Mouse (Mus musculus): Measurements from ENCODE around the gene Sh2d1b1.

Gene Sh2d1b1

GRCm38 (mm10) chr1:170323001-170323400 lies 45.9 kb downstream of the Sh2d1b1 start:
- no peak for DNase-seq (ENCODE audit: inconsistent age in 2 of 2, low spot score in 1 of 2)

- no peak for DNase-seq (ENCODE audit: inconsistent age in 2 of 2, low spot score in 1 of 2)
Observed at GRCm38 (mm10) chr1:170324312-170324711, 47.2 kb downstream of the Sh2d1b1 start.

- DNase-seq (ENCODE audit: inconsistent age in 2 of 2, low spot score in 1 of 2), result no peak
Observed at GRCm38 (mm10) chr1:170325277-170325676, 48.2 kb downstream of the Sh2d1b1 start.

GRCm38 (mm10) chr1:170331926-170332325 lies 54.8 kb downstream of the Sh2d1b1 start:
- no peak for DNase-seq (ENCODE audit: inconsistent age in 2 of 2, low spot score in 1 of 2)

- DNase-seq (ENCODE audit: inconsistent age in 2 of 2, low spot score in 1 of 2), result no peak
Observed at GRCm38 (mm10) chr1:170332775-170333174, 55.7 kb downstream of the Sh2d1b1 start.

All from adrenal gland, adult (tissue).